Mouse (Mus musculus) hindlimb bud, embryonic 11.5 days (tissue): ENCODE data around the gene Lhfpl3.
A peak's percentile ranks its signal among the peaks of the same experiment; 100 is the strongest.

Source experiments
- DNase-seq: peaks from one replicate; pipeline ENCODE4 v3.0.0-alpha.2; 2012; ENCODE audit warnings: low read depth, low spot score; ENCODE audit errors: extremely low spot score

Gene Lhfpl3

GRCm38 (mm10) chr5:23273309-23273708, 527.5 kb downstream of the Lhfpl3 start:
- no peak for DNase-seq

- DNase-seq = no peak
Observed at GRCm38 (mm10) chr5:23279364-23279763, 533.5 kb downstream of the Lhfpl3 start.

- DNase-seq = peak; percentile 24
Observed at GRCm38 (mm10) chr5:23284884-23285283, 539.0 kb downstream of the Lhfpl3 start.

- no peak for DNase-seq
Observed at GRCm38 (mm10) chr5:23289149-23289548, 543.3 kb downstream of the Lhfpl3 start.
